Mouse (Mus musculus): Measurements from ENCODE around the gene Piwil4.

DNA sequence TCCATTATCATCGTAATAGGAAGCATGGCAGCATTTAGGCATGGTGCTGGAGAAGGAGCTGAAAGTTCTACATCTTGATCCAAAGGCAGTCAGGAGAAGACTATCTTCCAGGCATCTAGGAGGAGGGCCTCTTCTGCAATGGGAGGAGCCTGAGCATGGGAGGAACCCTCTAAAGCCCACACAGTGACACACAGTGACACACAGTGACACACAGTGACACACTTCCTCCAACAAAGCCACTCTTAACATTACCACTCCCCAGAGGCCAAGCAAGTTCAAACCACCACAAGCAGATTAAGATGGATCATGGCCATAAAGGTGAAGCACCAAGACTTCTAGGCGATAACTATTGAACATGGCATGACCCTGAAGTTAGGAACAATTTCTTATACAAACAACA, 31.5 kb upstream of the Piwil4 start:
- no peak for TF ChIP-seq MYOD1 (IDR thresholded peaks at IDR 0.05; ENCODE audit: control insufficient read depth in 1 of 3, insufficient read length in 2 of 3, low read depth in 2 of 3)
- no peak for TF ChIP-seq POLR2AphosphoS2 (IDR thresholded peaks at IDR 0.05; ENCODE audit: insufficient read length, low read depth)
- no peak for TF ChIP-seq POLR2A (IDR thresholded peaks at IDR 0.05; ENCODE audit: insufficient read length, low read depth)
- no peak for TF ChIP-seq TCF12 (IDR thresholded peaks at IDR 0.05; ENCODE audit: insufficient read depth, poor library complexity, severe bottlenecking)
- no peak for TF ChIP-seq USF1 (IDR thresholded peaks at IDR 0.05; ENCODE audit: low read depth)
- TF ChIP-seq E2F4 (IDR thresholded peaks at IDR 0.05; ENCODE audit: insufficient read depth): no peak
- no peak for TF ChIP-seq TCF3 (IDR thresholded peaks at IDR 0.05; ENCODE audit: insufficient read length, low read depth)
- no peak for TF ChIP-seq SRF (IDR thresholded peaks at IDR 0.05; ENCODE audit: control insufficient read depth, insufficient read length, low read depth)
- TF ChIP-seq MYOG (IDR thresholded peaks at IDR 0.05; ENCODE audit: control insufficient read depth in 1 of 3, insufficient read depth in 1 of 3, insufficient read length in 2 of 3, low read depth in 2 of 3): no peak
